Comparison of ENCODE assay signal across 21 mouse cellular contexts in genomic region chr17:47284236-47284635, GRCm38 (mm10).
DNase-seq lines count a peak whose midpoint lies in the region; ATAC-seq and TF ChIP-seq lines count a peak whose summit lies in the region.
"Had no signal": no experiment of that assay in that cellular context is flagged by ENCODE, and none has a peak within 500 bp of the region (broad histone marks: within the 10 kb centered on the region; RNA-seq: fewer than 3 reads in every experiment).

No protein-coding gene starts in this region.

- TF ChIP-seq CTCF in lung, postnatal 0 days (IDR thresholded peaks at IDR 0.05): no peak

- no peak for DNase-seq in heart, adult 11 months
- no peak for DNase-seq in intestine, embryonic 14.5 days (ENCODE audit: low spot score)
- DNase-seq in lung, postnatal 0 days (ENCODE audit: low spot score): peak; percentile 59
- DNase-seq in lung, postnatal 25 days (ENCODE audit: low spot score): no peak
- peak; percentile 43 to 76 for DNase-seq in lung, postnatal 4 days
- DNase-seq: adrenal gland, adult 8-10 months; adrenal gland, postnatal 36 days; B cell, adult 2 months; cerebellum, adult 2 months; cerebellum, postnatal 10 days; forebrain, postnatal 0 days; gastrocnemius, postnatal 14 days; heart, postnatal 10 days had no signal

- no peak overlapping the region for H3K4me3 ChIP-seq in heart, embryonic 13.5 days
- no peak overlapping the region for H3K4me3 ChIP-seq in intestine, embryonic 14.5 days (ENCODE audit: low read depth, low read length)
- H3K4me3 ChIP-seq in intestine, embryonic 15.5 days (replicated peaks): no peak overlapping the region
- H3K4me3 ChIP-seq in lung, postnatal 0 days (ENCODE audit: low read depth, low read length): no peak overlapping the region
- H3K4me3 ChIP-seq: embryonic facial prominence, embryonic 10.5 days; forebrain, embryonic 13.5 days; heart, embryonic 12.5 days had no signal

- no peaks in the 10 kb centered on the region for H3K9me3 ChIP-seq in heart, embryonic 13.5 days
- no peaks in the 10 kb centered on the region for H3K9me3 ChIP-seq in intestine, embryonic 14.5 days (ENCODE audit: control insufficient read depth, low read length)
- no peaks in the 10 kb centered on the region for H3K9me3 ChIP-seq in intestine, embryonic 15.5 days
- no peaks in the 10 kb centered on the region for H3K9me3 ChIP-seq in lung, postnatal 0 days (ENCODE audit: low read length)
- H3K9me3 ChIP-seq: embryonic facial prominence, embryonic 10.5 days; forebrain, embryonic 13.5 days; G1E; heart, embryonic 12.5 days had no signal

- TF ChIP-seq EP300 in lung, postnatal 0 days (IDR thresholded peaks at IDR 0.05): no peak

- H3K4me1 ChIP-seq in heart, embryonic 13.5 days: peaks cover 23% of the 10 kb centered on the region
- H3K4me1 ChIP-seq in intestine, embryonic 14.5 days (replicated peaks; ENCODE audit: control insufficient read depth, insufficient read depth, low read length): peaks cover 5% of the 10 kb centered on the region; the same call in 1 of the 2 replicates
- H3K4me1 ChIP-seq in intestine, embryonic 15.5 days (replicated peaks): no peaks in the 10 kb centered on the region
- H3K4me1 ChIP-seq in lung, postnatal 0 days (ENCODE audit: insufficient read depth, low read depth, low read length): peaks cover 13% of the 10 kb centered on the region; the same call in 1 of the 2 replicates
- H3K4me1 ChIP-seq: embryonic facial prominence, embryonic 10.5 days had no signal

- peak overlapping the region; percentile 28; the same call in 1 of the 2 replicates for H3K27ac ChIP-seq in heart, embryonic 13.5 days (replicated peaks)
- peak overlapping the region; percentile 22; the same call in 1 of the 2 replicates for H3K27ac ChIP-seq in intestine, embryonic 14.5 days (ENCODE audit: low read depth)
- no peak overlapping the region for H3K27ac ChIP-seq in intestine, embryonic 15.5 days
- H3K27ac ChIP-seq in lung, postnatal 0 days (ENCODE audit: low read length): peak overlapping the region; percentile 15; the same call in 1 of the 2 replicates
- H3K27ac ChIP-seq: embryonic facial prominence, embryonic 10.5 days; forebrain, embryonic 13.5 days had no signal

- no peak for ATAC-seq in heart, embryonic 13.5 days (ENCODE audit: extremely low read depth, insufficient number of reproducible peaks, low FRiP score, low TSS enrichment)
- ATAC-seq in intestine, embryonic 14.5 days (replicated peaks; ENCODE audit: low FRiP score, low TSS enrichment, low read depth): no peak
- no peak for ATAC-seq in intestine, embryonic 15.5 days
- ATAC-seq in lung, postnatal 0 days: peak; percentile 67
- ATAC-seq: CD4-positive, CD25-positive, alpha-beta regulatory T cell, adult 4 months; forebrain, embryonic 13.5 days; forebrain, postnatal 0 days; hindbrain, embryonic 16.5 days had no signal

- peaks cover 27% of the 10 kb centered on the region for H3K36me3 ChIP-seq in heart, embryonic 13.5 days
- H3K36me3 ChIP-seq in intestine, embryonic 14.5 days (ENCODE audit: control insufficient read depth, insufficient read depth, low read length): peaks cover 19% of the 10 kb centered on the region
- peaks cover 15% of the 10 kb centered on the region for H3K36me3 ChIP-seq in intestine, embryonic 15.5 days
- H3K36me3 ChIP-seq in lung, postnatal 0 days (ENCODE audit: insufficient read depth, low read length): no peaks in the 10 kb centered on the region
- H3K36me3 ChIP-seq: G1E had no signal

- no peak overlapping the region for H3K4me2 ChIP-seq in heart, embryonic 13.5 days
- H3K4me2 ChIP-seq in intestine, embryonic 14.5 days (ENCODE audit: low read length): no peak overlapping the region
- H3K4me2 ChIP-seq in intestine, embryonic 15.5 days (replicated peaks): no peak overlapping the region
- H3K4me2 ChIP-seq in lung, postnatal 0 days (replicated peaks; ENCODE audit: low read depth, low read length): no peak overlapping the region
- H3K4me2 ChIP-seq: forebrain, embryonic 13.5 days; heart, embryonic 12.5 days had no signal

- H3K9ac ChIP-seq in heart, embryonic 13.5 days: no peak overlapping the region
- no peak overlapping the region for H3K9ac ChIP-seq in intestine, embryonic 14.5 days (ENCODE audit: low read length)
- H3K9ac ChIP-seq in intestine, embryonic 15.5 days: no peak overlapping the region
- no peak overlapping the region for H3K9ac ChIP-seq in lung, postnatal 0 days (replicated peaks; ENCODE audit: low read depth)
- H3K9ac ChIP-seq: forebrain, embryonic 13.5 days; forebrain, postnatal 0 days; heart, embryonic 12.5 days had no signal

- H3K27me3 ChIP-seq in heart, embryonic 13.5 days (replicated peaks): no peaks in the 10 kb centered on the region
- H3K27me3 ChIP-seq in intestine, embryonic 14.5 days (replicated peaks; ENCODE audit: control insufficient read depth, insufficient read depth, low read length): no peaks in the 10 kb centered on the region
- no peaks in the 10 kb centered on the region for H3K27me3 ChIP-seq in intestine, embryonic 15.5 days (replicated peaks)
- H3K27me3 ChIP-seq in lung, postnatal 0 days (replicated peaks; ENCODE audit: insufficient read depth, low read length): no peaks in the 10 kb centered on the region
- H3K27me3 ChIP-seq: forebrain, embryonic 13.5 days; heart, embryonic 12.5 days had no signal

- 70% methylated on average over 11 of the region's 11 CpGs for WGBS in heart, embryonic 13.5 days
- 61% methylated on average over 11 of the region's 11 CpGs for WGBS in intestine, embryonic 14.5 days
- 59% methylated on average over 11 of the region's 11 CpGs for WGBS in intestine, embryonic 15.5 days
- WGBS in lung, postnatal 0 days: 28% methylated on average over 11 of the region's 11 CpGs

Comparison
In these comparisons a context has a peak if more than half of its experiments do, and no peak if none do; other contexts are left out.
1. DNase-seq: peak in lung, postnatal 0 days (single experiment) and lung, postnatal 4 days (2 of 2); none in heart, adult 11 months (single experiment), intestine, embryonic 14.5 days (single experiment) and lung, postnatal 25 days (single experiment).